Mouse (Mus musculus) erythroblast, embryonic 14.5 days (primary cell): ENCODE measurements around the gene Palm2.

Experiments
- GATA1 ChIP-seq: IDR thresholded peaks from 2 replicates; pipeline ENCODE4 v1.6.1; 2012; ENCODE audit warnings: low read length, inconsistent platforms, mixed read lengths
- TAL1 ChIP-seq: IDR thresholded peaks from 3 replicates; pipeline ENCODE4 v1.6.1; 2012; ENCODE audit warnings: low read length, inconsistent platforms, mixed read lengths

GRCm38 (mm10) chr4:57632386-57632785 is 198.3 kb downstream of the Palm2 start:
- TF ChIP-seq GATA1: no peak
- TF ChIP-seq TAL1: no peak
